Comparison of ENCODE assay signal across 29 mouse cellular contexts in genomic region chr3:27158910-27159309, GRCm38 (mm10). TPM values are rescaled to one million over a fixed set of nuclear protein-coding genes. Genes with fewer than 3 reads are reported as not detected.
DNase-seq lines count a peak whose midpoint lies in the region; ATAC-seq lines count a peak whose summit lies in the region.
"Had no signal": no experiment of that assay in that cellular context is flagged by ENCODE, and none has a peak within 500 bp of the region (broad histone marks: within the 10 kb centered on the region; RNA-seq: fewer than 3 reads in every experiment).

No protein-coding gene starts in this region.

- WGBS in forebrain, embryonic 12.5 days, result 73% methylated on average over 4 of the region's 4 CpGs
- WGBS in forebrain, embryonic 11.5 days, result 66% methylated on average over 4 of the region's 4 CpGs
- 65% methylated on average over 4 of the region's 4 CpGs for WGBS in midbrain, embryonic 10.5 days
- WGBS in midbrain, embryonic 16.5 days, result 52% methylated on average over 4 of the region's 4 CpGs

- no peak overlapping the region for H3K27ac ChIP-seq in forebrain, embryonic 12.5 days
- no peak overlapping the region for H3K27ac ChIP-seq in forebrain, embryonic 11.5 days (ENCODE audit: low read depth, low read length)
- 0 out of 2 replicates have a peak overlapping the region, but pooled peaks have one; percentile 59 for H3K27ac ChIP-seq in midbrain, embryonic 10.5 days (replicated peaks)
- H3K27ac ChIP-seq in midbrain, embryonic 16.5 days (ENCODE audit: low read length), result no peak overlapping the region
- H3K27ac ChIP-seq: hindbrain, postnatal 0 days; layer of hippocampus, adult 2 months; liver, embryonic 13.5 days; neural tube, embryonic 15.5 days; stomach, embryonic 15.5 days had no signal

- H3K4me2 ChIP-seq in forebrain, embryonic 12.5 days, result no peak overlapping the region
- H3K4me2 ChIP-seq in forebrain, embryonic 11.5 days (ENCODE audit: low read depth, low read length, severe bottlenecking), result no peak overlapping the region
- no peak overlapping the region for H3K4me2 ChIP-seq in midbrain, embryonic 16.5 days (ENCODE audit: low read length)
- H3K4me2 ChIP-seq: liver, embryonic 13.5 days; neural tube, embryonic 15.5 days; stomach, embryonic 15.5 days had no signal

- H3K9ac ChIP-seq in forebrain, embryonic 12.5 days, result peak overlapping the region; percentile 29; the same call in 1 of the 2 replicates
- H3K9ac ChIP-seq in forebrain, embryonic 11.5 days (ENCODE audit: low read length), result no peak overlapping the region
- no peak overlapping the region for H3K9ac ChIP-seq in midbrain, embryonic 16.5 days (ENCODE audit: low read depth, low read length)
- H3K9ac ChIP-seq: forebrain, postnatal 0 days; liver, embryonic 13.5 days; neural tube, embryonic 15.5 days; stomach, embryonic 15.5 days had no signal

- no peaks in the 10 kb centered on the region for H3K36me3 ChIP-seq in forebrain, embryonic 12.5 days (replicated peaks)
- no peaks in the 10 kb centered on the region for H3K36me3 ChIP-seq in forebrain, embryonic 11.5 days (ENCODE audit: control insufficient read depth, insufficient read depth, low read length)
- no peaks in the 10 kb centered on the region for H3K36me3 ChIP-seq in midbrain, embryonic 10.5 days
- no peaks in the 10 kb centered on the region for H3K36me3 ChIP-seq in midbrain, embryonic 16.5 days (ENCODE audit: control insufficient read depth, insufficient read depth, low read length)
- H3K36me3 ChIP-seq: liver, embryonic 13.5 days; neural tube, embryonic 15.5 days; stomach, embryonic 15.5 days had no signal

- no peak for ATAC-seq in forebrain, embryonic 12.5 days (ENCODE audit: low FRiP score)
- ATAC-seq in forebrain, embryonic 11.5 days (replicated peaks; ENCODE audit: low FRiP score), result no peak
- ATAC-seq in midbrain, embryonic 16.5 days, result no peak
- ATAC-seq: forebrain, postnatal 0 days; hindbrain, postnatal 0 days; intestine, embryonic 16.5 days had no signal

- H3K27me3 ChIP-seq in forebrain, embryonic 12.5 days, result no peaks in the 10 kb centered on the region
- no peaks in the 10 kb centered on the region for H3K27me3 ChIP-seq in forebrain, embryonic 11.5 days (ENCODE audit: control insufficient read depth, insufficient read depth, low read length)
- no peaks in the 10 kb centered on the region for H3K27me3 ChIP-seq in midbrain, embryonic 10.5 days (ENCODE audit: low read depth, poor library complexity, severe bottlenecking)
- no peaks in the 10 kb centered on the region for H3K27me3 ChIP-seq in midbrain, embryonic 16.5 days (ENCODE audit: control insufficient read depth, insufficient read depth, low read depth, low read length)
- H3K27me3 ChIP-seq: liver, embryonic 13.5 days; neural tube, embryonic 15.5 days; stomach, embryonic 15.5 days had no signal

- H3K4me3 ChIP-seq in forebrain, embryonic 12.5 days (replicated peaks), result no peak overlapping the region
- H3K4me3 ChIP-seq in forebrain, embryonic 11.5 days (ENCODE audit: low read depth, low read length), result no peak overlapping the region
- H3K4me3 ChIP-seq in midbrain, embryonic 10.5 days, result no peak overlapping the region
- no peak overlapping the region for H3K4me3 ChIP-seq in midbrain, embryonic 16.5 days (ENCODE audit: low read depth, low read length)
- H3K4me3 ChIP-seq: erythroblast, embryonic 14.5 days; layer of hippocampus, adult 2 months; liver, embryonic 13.5 days; megakaryocyte, embryonic 14.5 days; neural tube, embryonic 15.5 days; stomach, embryonic 15.5 days had no signal

- H3K4me1 ChIP-seq in forebrain, embryonic 12.5 days, result peaks cover 7% of the 10 kb centered on the region; the same call in 1 of the 2 replicates
- H3K4me1 ChIP-seq in forebrain, embryonic 11.5 days (replicated peaks; ENCODE audit: control insufficient read depth, insufficient read depth, low read length), result no peaks in the 10 kb centered on the region; the same call in 1 of the 2 replicates
- peaks cover 22% of the 10 kb centered on the region for H3K4me1 ChIP-seq in midbrain, embryonic 10.5 days
- peaks cover 3% of the 10 kb centered on the region; the same call in 1 of the 2 replicates for H3K4me1 ChIP-seq in midbrain, embryonic 16.5 days (ENCODE audit: control insufficient read depth, insufficient read depth, low read length)
- H3K4me1 ChIP-seq: stomach, embryonic 15.5 days had no signal

- DNase-seq in forebrain, embryonic 11.5 days (ENCODE audit: low spot score), result no peak
- DNase-seq in midbrain, embryonic 10.5 days (ENCODE audit: low spot score), result no peak
- peak; percentile 27 for DNase-seq in embryo, embryonic 10.5 days (ENCODE audit: low spot score)
- DNase-seq in mesoderm, embryonic 11.5 days (ENCODE audit: low read depth, low spot score), result peak; percentile 34
- no peak for DNase-seq in kidney, postnatal 10 days
- DNase-seq in layer of hippocampus, adult 8-10 months (ENCODE audit: low spot score in 2 of 2), result no peak
- DNase-seq: adrenal gland, postnatal 36 days; cerebellum, adult 11 months; cerebellum, postnatal 10 days; forebrain, postnatal 0 days; gastrocnemius, postnatal 14 days; heart, adult 18-20 months; kidney, adult 9 months; kidney, postnatal 25 days; liver, embryonic 13.5 days; lung, adult 2 months; lung, postnatal 36 days; right cerebral cortex, adult 18-20 months; thymus, adult 18-20 months; thymus, postnatal 36 days had no signal

- H3K9me3 ChIP-seq in forebrain, embryonic 12.5 days, result no peaks in the 10 kb centered on the region
- H3K9me3 ChIP-seq in forebrain, embryonic 11.5 days (ENCODE audit: control insufficient read depth, low read length), result no peaks in the 10 kb centered on the region
- H3K9me3 ChIP-seq in midbrain, embryonic 10.5 days (replicated peaks), result no peaks in the 10 kb centered on the region
- H3K9me3 ChIP-seq in midbrain, embryonic 16.5 days (replicated peaks; ENCODE audit: control insufficient read depth, low read length, poor library complexity, severe bottlenecking), result no peaks in the 10 kb centered on the region
- H3K9me3 ChIP-seq: liver, embryonic 13.5 days; neural tube, embryonic 15.5 days; stomach, embryonic 15.5 days had no signal

RNA-seq across cellular contexts. Expression of gene Ect2, which starts 5.2 kb away (rescaled TPM):
- 99.1 and 108 TPM in 2 replicates for polyA plus RNA-seq in forebrain, embryonic 12.5 days (2016; fragmentation: Nextera tagmentation; extraction: Ambion mirVana)
- 124 and 136 TPM in 2 replicates for polyA plus RNA-seq in forebrain, embryonic 11.5 days (2014; fragmentation: Nextera tagmentation; extraction: Ambion mirVana)
- 102 and 106 TPM in 2 replicates for polyA plus RNA-seq in midbrain, embryonic 10.5 days (2016; fragmentation: Nextera tagmentation; extraction: Ambion mirVana)
- 5.8 and 9.4 TPM in 2 replicates for polyA plus RNA-seq in midbrain, embryonic 16.5 days (2015; fragmentation: Nextera tagmentation; extraction: Ambion mirVana)
- 1 to 10 TPM in 2 of 4 experiments, under 1 TPM in 2; 0.69 to 1.1 (median 0.93) TPM for total RNA-seq in layer of hippocampus, adult 8-10 months (2022)

RNA-seq across cellular contexts. Expression of gene Nceh1, which starts 23.9 kb away (rescaled TPM):
- polyA plus RNA-seq in forebrain, embryonic 12.5 days (2016; fragmentation: Nextera tagmentation; extraction: Ambion mirVana), result 4.1 and 4.4 TPM in 2 replicates
- 3.3 and 3.4 TPM in 2 replicates for polyA plus RNA-seq in forebrain, embryonic 11.5 days (2014; fragmentation: Nextera tagmentation; extraction: Ambion mirVana)
- polyA plus RNA-seq in midbrain, embryonic 10.5 days (2016; fragmentation: Nextera tagmentation; extraction: Ambion mirVana), result 4.6 and 4.9 TPM in 2 replicates
- polyA plus RNA-seq in midbrain, embryonic 16.5 days (2015; fragmentation: Nextera tagmentation; extraction: Ambion mirVana), result 16.1 and 18.2 TPM in 2 replicates
- 100 to 1,000 TPM; 106 to 125 (median 109) TPM for total RNA-seq in layer of hippocampus, adult 8-10 months (2022)

Comparison
In these comparisons a context has a peak if more than half of its experiments do, and no peak if none do; other contexts are left out.
1. DNase-seq: peak in embryo, embryonic 10.5 days (single experiment) and mesoderm, embryonic 11.5 days (single experiment); none in forebrain, embryonic 11.5 days (single experiment), midbrain, embryonic 10.5 days (single experiment), kidney, postnatal 10 days (single experiment) and layer of hippocampus, adult 8-10 months (0 of 2).